Mouse (Mus musculus): ENCODE measurements around the gene Olfr693. TPM values are rescaled to one million over a fixed set of nuclear protein-coding genes. Genes with fewer than 3 reads are reported as not detected.
"Not testable (repeated sequence)": the region's sequence is repeated elsewhere in the genome, so short reads cannot be mapped to it uniquely, and the experiment has no call there.

Gene Olfr693
- not detected for total RNA-seq (2021)

DNA sequence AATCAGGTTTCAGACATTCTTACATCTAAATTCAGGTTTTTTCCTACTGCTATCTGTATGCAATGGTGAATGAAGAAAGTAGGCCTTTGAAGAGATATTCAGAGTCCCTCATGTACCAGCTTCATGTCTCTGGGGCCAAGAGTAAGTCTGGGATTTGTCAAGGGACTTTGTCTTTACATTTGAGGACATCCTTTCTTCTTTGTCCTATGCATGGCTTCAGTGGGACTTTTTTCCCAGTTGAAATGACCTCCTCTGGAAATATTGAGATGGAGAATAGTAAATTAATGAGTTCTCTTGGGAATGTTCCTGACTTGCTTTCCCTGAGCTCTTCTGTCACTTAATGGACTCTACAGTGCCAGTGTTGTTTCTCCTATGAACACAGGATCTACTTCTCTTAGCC, at the start of gene Olfr693:
Olfr693 (minus strand) TSS at position 101 of the 400 bp plus-strand sequence.
- no peak for DNase-seq (ENCODE audit: extremely low spot score in 1 of 2, low spot score in 2 of 2)
- intact Hi-C loops (cut with DNase I): no loop called here

DNA sequence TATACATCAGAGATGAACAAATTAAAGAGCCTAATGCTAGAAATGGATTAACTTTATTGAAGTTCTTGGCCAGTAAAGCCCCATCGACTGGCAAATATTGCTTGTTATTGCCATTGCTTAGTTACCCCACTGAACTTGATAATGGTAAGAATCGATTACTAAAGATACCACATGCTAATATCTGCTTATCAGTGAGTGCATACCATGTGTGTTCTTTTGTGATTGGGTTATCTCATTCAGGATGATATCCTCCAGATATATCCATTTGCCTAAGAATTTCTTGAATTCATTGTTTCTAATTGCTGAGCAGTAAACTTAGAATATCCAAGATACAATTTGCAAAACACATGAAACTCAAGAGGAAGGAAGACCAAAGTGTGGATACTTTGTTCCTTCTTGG, 45.3 kb upstream of the Olfr693 start:
- intact Hi-C loops (cut with DNase I); DNase-seq (ENCODE audit: extremely low spot score in 1 of 2, low spot score in 2 of 2): not testable (repeated sequence)

- intact Hi-C loops (cut with DNase I): no loop called here
- DNase-seq (ENCODE audit: extremely low spot score in 1 of 2, low spot score in 2 of 2): no peak
Measured at GRCm38 (mm10) chr7:106716296-106716695, 35.9 kb upstream of the Olfr693 start, which contains the start of gene Olfr695. Olfr695 (minus strand) TSS chr7:106716396.

DNA sequence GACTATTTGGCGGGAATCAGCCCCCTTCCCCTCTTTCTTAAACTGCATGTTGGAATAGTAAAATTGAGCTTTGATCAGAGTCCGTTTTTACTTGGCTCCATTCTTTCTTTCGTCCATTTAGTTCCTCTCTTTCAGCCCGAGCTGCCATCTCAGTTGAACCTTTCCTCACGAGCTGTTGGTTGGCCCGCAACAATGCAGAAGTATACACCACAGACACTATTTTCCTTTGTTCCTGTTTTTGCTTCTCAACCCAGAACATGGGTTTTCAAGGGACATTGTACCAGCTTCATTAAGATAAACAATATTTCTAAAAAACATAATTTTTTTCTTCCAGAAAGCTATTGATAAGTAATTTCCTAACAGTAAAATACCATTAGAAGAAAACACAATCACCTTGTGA, 31.1 kb upstream of the Olfr693 start:
- no peak for DNase-seq (ENCODE audit: extremely low spot score in 1 of 2, low spot score in 2 of 2)
- intact Hi-C loops (cut with DNase I): no loop called here

GRCm38 (mm10) chr7:106707705-106708104, 27.3 kb upstream of the Olfr693 start:
- intact Hi-C loops (cut with DNase I); DNase-seq (ENCODE audit: extremely low spot score in 1 of 2, low spot score in 2 of 2): not testable (repeated sequence)

- intact Hi-C loops (cut with DNase I): no loop called here
Measured at GRCm38 (mm10) chr7:106696891-106697290, 16.5 kb upstream of the Olfr693 start.

DNA sequence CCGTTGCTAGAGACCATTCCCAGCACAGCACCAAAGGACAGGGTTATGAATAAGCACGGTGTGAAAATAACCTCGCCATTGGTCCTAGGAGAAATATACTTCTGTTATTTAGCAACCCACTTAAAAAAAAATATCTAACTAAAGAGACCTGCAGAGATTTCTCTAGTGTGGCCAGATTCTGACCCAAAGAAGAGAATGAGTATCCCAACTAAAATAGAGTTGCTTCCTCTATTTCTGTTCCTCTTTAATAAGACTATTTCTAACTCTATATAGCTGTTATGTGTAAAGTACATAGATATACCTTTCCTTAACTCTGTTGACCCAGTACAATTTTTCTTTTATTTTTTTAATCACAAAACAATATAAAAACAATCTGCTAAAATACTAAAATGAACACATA, 12.6 kb upstream of the Olfr693 start:
- no peak for DNase-seq (ENCODE audit: extremely low spot score in 1 of 2, low spot score in 2 of 2)
- intact Hi-C loops (cut with DNase I): no loop called here

More at GRCm38 (mm10) chr7:106696891-106697290, 16.5 kb upstream of the Olfr693 start:
- DNase-seq (ENCODE audit: extremely low spot score in 1 of 2, low spot score in 2 of 2): no peak

DNA sequence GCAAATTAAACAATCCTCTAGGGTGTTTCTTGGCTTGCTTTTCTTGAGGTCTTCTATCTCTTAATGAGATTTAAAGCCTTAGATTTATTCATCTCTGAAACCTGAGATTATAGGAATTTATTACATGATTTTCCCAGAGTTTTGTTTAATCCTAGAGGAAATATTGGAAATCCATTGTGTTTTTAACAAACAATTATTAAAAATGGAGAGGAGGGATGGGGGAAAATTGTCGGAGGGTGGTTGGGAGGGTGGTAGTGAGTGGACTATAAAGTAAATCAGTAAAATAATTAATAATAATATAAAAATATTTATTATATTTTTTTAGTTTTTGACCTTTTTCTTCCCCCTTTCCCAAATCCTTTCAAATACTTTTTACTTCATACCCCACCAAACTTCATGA, 11.3 kb upstream of the Olfr693 start, which contains the start of gene Olfr694:
Olfr694 (minus strand) TSS at position 101 of the 400 bp plus-strand sequence.
- intact Hi-C loops (cut with DNase I): no loop called here
- DNase-seq (ENCODE audit: extremely low spot score in 1 of 2, low spot score in 2 of 2): no peak

DNA sequence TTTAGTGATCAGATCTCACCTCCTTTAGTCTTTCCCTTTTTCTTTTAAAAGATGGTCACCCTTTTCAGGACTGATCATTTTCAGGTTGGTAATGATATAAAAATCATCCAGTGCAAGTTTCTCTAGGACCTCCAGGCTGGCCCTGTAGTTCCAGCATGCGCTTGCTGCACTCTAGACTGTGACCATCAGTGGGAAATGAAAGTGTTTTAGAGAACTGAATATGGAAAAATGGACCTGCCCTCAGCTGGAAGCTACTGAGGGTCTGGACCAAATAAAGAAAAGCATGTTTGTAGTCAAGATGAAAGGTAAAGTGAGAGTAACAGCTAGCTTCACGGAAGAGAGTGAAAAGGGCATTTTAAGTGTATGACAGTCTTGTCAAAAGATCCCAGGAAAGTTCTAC, 5.0 kb upstream of the Olfr693 start:
- intact Hi-C loops (cut with DNase I): no loop called here
- DNase-seq (ENCODE audit: extremely low spot score in 1 of 2, low spot score in 2 of 2): no peak

- intact Hi-C loops (cut with DNase I): no loop called here
- no peak for DNase-seq (ENCODE audit: extremely low spot score in 1 of 2, low spot score in 2 of 2)
Measured at GRCm38 (mm10) chr7:106652344-106652652, 28.1 kb downstream of the Olfr693 start.

GRCm38 (mm10) chr7:106651555-106652343, 28.6 kb downstream of the Olfr693 start:
- intact Hi-C loops (cut with DNase I): no loop called here
- no peak for DNase-seq (ENCODE audit: extremely low spot score in 1 of 2, low spot score in 2 of 2)

DNA sequence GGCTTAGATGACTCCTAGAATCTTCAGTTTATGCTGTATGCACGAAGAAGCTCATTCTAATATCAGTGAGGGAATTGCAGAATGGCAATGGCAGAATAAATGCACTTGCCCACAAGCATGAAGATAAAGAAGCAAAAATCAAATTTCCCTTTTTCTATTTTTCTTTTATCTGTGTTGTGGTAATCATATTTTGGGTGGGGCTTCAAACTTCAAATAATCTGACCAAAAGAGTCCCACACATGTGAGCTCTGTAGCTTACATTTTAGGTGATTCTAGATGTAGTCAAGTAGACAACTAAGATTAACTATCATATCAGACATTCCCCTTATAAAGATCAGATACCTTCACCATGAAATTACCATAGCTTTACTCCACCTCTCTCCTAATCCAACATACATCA, 30.6 kb downstream of the Olfr693 start:
- intact Hi-C loops (cut with DNase I): no loop called here
- no peak for DNase-seq (ENCODE audit: extremely low spot score in 1 of 2, low spot score in 2 of 2)

GRCm38 (mm10) chr7:106645261-106645660, 35.1 kb downstream of the Olfr693 start:
- intact Hi-C loops (cut with DNase I): no loop called here

GRCm38 (mm10) chr7:106644222-106644870, 36.0 kb downstream of the Olfr693 start:
- intact Hi-C loops (cut with DNase I): no loop called here
- no peak for DNase-seq (ENCODE audit: extremely low spot score in 1 of 2, low spot score in 2 of 2)

More at GRCm38 (mm10) chr7:106645261-106645660, 35.1 kb downstream of the Olfr693 start:
- DNase-seq (ENCODE audit: extremely low spot score in 1 of 2, low spot score in 2 of 2): no peak

DNA sequence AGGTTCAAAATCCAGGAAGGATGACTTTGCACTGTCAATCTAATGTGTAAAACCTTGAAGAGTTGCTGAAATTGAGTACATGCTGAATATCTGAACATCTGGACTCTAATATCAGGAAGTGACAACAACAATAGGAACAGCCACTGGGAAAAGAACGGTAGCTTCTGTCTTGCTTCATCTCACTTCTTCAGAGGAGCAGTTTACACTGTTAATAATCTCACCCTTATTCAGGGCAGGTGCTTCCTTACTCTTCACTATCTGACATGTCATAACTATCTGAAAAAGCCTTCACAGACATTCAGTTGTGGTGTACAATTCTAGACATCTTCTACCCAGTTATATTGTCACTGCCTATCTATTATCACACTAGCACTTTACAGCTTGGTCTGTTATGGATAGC, 39.5 kb downstream of the Olfr693 start:
- no peak for DNase-seq (ENCODE audit: extremely low spot score in 1 of 2, low spot score in 2 of 2)
- intact Hi-C loops (cut with DNase I): no loop called here

DNA sequence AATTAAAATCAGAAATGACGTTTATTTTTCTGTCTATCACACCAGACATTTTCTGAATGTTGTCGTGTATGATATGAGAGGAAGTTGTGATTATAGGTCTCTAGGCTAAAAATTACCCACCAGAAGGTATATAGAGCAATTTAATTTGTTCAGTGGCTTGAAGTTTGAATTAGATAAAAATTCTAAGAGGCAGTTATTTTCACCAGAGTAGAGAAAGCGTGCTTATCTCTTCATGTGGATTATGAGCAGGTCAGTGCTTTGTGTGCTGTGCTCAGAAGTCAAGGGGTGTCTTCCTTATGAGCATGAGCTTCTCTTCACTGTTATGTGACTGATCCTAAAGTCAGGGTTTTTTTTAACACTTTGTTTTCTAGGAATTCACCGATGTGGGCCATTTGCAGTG, 44.8 kb downstream of the Olfr693 start:
- DNase-seq (ENCODE audit: extremely low spot score in 1 of 2, low spot score in 2 of 2): no peak
- intact Hi-C loops (cut with DNase I): no loop called here

Other genes with a start within 250 kb of the Olfr693 start
- not detected for gene Olfr694, start 11.2 kb upstream of the Olfr693 start, total RNA-seq (2021)
- not detected for gene Olfr695, start 35.8 kb upstream of the Olfr693 start, total RNA-seq (2021)
- not detected for gene Olfr697, start 61.9 kb upstream of the Olfr693 start, total RNA-seq (2021)
- gene Olfr698, start 74.8 kb upstream of the Olfr693 start, total RNA-seq (2021): not detected
- gene Olfr699, start 112.6 kb upstream of the Olfr693 start, total RNA-seq (2021): not detected
- not detected for gene Olfr700, start 128.2 kb upstream of the Olfr693 start, total RNA-seq (2021)
- not detected for gene Olfr701, start 133.5 kb upstream of the Olfr693 start, total RNA-seq (2021)
- gene Olfr702, start 153.3 kb upstream of the Olfr693 start, total RNA-seq (2021): not detected
- not detected for gene Olfr703, start 162.8 kb upstream of the Olfr693 start, total RNA-seq (2021)
- not detected for gene Olfr704, start 182.6 kb upstream of the Olfr693 start, total RNA-seq (2021)
- not detected for gene Olfr705, start 196.3 kb upstream of the Olfr693 start, total RNA-seq (2021)
- gene Olfr706, start 207.6 kb upstream of the Olfr693 start, total RNA-seq (2021): not detected
- not detected for gene Olfr707, start 220.7 kb upstream of the Olfr693 start, total RNA-seq (2021)
- not detected for gene Olfr1532-ps1, start 227.4 kb upstream of the Olfr693 start, total RNA-seq (2021)